Mouse (Mus musculus) monocyte, adult 59 days (primary cell): ENCODE measurements around the gene Slc17a5. TPM values are rescaled to one million over a fixed set of nuclear protein-coding genes. Genes with fewer than 3 reads are reported as not detected.

Experiments
- total RNA-seq, 2 experiments: library from RNA; stranded (reverse); gene quantifications; one replicate each; pipeline ENCODE4 v1.2.4; 2023

Gene Slc17a5
- total RNA-seq = 10 to 100 TPM; 11.8 to 13.2 TPM

DNA sequence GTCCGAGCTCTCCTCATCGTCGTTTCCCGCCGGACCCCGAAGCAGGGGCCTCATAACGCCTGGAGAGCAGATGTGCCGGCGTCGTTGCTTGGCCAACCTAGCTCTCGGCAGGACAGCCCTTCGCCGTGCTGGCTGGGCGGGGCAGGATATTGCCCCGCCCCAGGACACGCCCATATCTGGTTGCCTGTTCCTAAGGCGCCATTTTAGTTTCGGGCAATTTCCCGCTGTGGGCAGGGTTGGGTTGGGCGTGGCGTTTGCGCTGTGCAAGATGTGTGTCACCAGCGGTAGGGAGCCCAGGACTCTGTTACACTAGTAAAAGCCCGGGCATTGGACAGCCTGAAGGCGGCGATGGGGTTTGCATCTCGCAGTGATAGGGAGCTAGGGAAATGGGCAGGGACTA, at the start of gene Slc17a5:
Slc17a5 (minus strand) TSS at position 128 of the 400 bp plus-strand sequence.

DNA sequence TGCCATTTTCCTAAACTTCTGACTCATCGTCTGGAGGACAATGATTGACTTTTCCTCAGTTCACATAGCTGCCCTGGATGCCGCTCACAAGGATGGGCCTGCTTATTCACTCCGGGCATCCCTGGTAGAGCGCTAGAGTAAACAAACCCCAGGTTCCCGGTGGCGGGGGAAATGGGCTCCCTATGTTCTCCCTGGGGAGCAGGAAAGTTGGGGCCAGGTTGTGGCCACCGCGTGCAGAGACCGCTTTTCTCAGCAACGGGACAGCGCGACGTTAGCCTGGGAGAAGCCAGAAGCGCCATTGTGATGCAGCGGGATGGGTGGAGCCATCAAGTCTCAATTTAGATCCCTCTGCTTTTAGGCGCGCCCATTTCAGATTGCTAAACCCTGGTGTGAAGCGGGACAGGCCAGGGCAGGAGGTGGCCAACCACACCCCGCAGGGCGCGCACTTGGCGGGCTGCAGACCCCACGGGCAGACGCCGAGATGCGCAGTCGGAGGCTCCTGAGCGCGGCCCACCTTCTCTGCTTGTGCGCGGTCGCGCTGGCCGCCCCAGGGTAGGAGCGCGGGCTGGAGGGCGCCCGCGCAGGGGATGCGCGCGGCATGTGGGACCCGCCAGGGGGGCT, 27.7 kb upstream of the Slc17a5 start, which contains the start of gene Cd109:
Cd109 (plus strand) TSS at position 146 of the 621 bp plus-strand sequence.

DNA sequence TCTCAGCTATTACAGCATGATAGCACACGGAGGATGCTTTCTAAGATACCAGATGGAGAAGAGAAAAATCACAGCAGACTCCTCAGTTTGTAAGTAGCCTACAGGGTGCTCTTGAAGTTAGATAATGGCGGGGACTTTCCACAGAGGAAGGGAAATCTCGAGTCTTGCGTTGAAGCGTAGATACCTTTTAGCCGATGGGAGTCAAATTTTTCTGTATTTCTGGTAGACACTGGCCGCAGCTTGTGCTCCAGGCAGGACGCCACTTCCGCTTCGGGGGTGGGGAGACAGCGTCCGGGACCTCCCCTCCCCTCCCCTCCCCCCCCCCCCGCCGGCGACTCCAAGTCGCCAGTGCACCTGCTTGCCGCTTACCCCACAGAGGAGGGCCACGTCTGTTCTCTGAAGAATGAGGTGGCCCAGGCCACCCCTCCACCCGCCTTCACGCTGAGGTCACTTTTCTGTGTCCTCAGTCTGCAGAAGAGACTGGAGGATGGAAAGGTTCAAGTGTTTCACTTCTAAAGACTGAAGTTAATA, 98.9 kb downstream of the Slc17a5 start, which contains the start of gene Eef1a1:
Eef1a1 (minus strand) TSS at position 262 of the 531 bp plus-strand sequence.

Other genes starting within 250 kb of the Slc17a5 start
- not detected for gene Gsta2, start 232.3 kb downstream of the Slc17a5 start, total RNA-seq
- gene Dppa5a, start 219.9 kb downstream of the Slc17a5 start, total RNA-seq = not detected
- not detected for gene Ooep, start 209.3 kb downstream of the Slc17a5 start, total RNA-seq
- gene Ddx43, start 192.3 kb downstream of the Slc17a5 start, total RNA-seq = not detected
- 1 to 10 TPM; 5.6 to 7.4 TPM for gene Cgas, start 144.8 kb downstream of the Slc17a5 start, total RNA-seq
- 10 to 100 TPM; 20.4 to 24.2 TPM for gene Mto1, start 139.8 kb downstream of the Slc17a5 start, total RNA-seq
- not detected for gene Gm17324, start 139.3 kb downstream of the Slc17a5 start, total RNA-seq
- gene Eef1a1, start 98.9 kb downstream of the Slc17a5 start, total RNA-seq = 1,000 to 10,000 TPM; 7,015 to 7,618 TPM
- under 1 TPM; 0.24 TPM for gene Cd109, start 27.5 kb upstream of the Slc17a5 start, total RNA-seq